Mouse (Mus musculus) midbrain, postnatal 0 days (tissue): ENCODE results near the gene Tfe3. TPM values are rescaled to one million over a fixed set of nuclear protein-coding genes. Genes with fewer than 3 reads are reported as not detected.
A peak's percentile ranks its signal among the peaks of the same experiment; 100 is the strongest.

Source experiments
- ATAC-seq: fragments of 200-750 bp; cut with Nextera tagmentation; 2 replicates; pipeline ENCODE4 v1.8.0; 2017; ENCODE audit warnings: moderate number of reproducible peaks, mild to moderate bottlenecking, moderate TSS enrichment, moderate library complexity; ENCODE audit not compliant: low FRiP score
- DNase-seq: peaks from one replicate; pipeline ENCODE4 v3.0.0-alpha.2; 2015; ENCODE audit warnings: low spot score
- H3K27ac ChIP-seq: fragments of 300-500 bp; sonication (generic); 2 replicates; pipeline ENCODE4 v1.5.1; 2014; ENCODE audit warnings: low read depth, mild to moderate bottlenecking, low read length, mixed read lengths
- H3K27me3 ChIP-seq: fragments of 300-500 bp; sonication (generic); 2 replicates; pipeline ENCODE4 v1.6.1; 2014; ENCODE audit warnings: low read length, control low read depth, mixed read lengths; ENCODE audit not compliant: insufficient read depth
- H3K36me3 ChIP-seq: fragments of 300-500 bp; sonication (generic); 2 replicates; pipeline ENCODE4 v1.6.1; 2014; ENCODE audit warnings: low read length, control low read depth, mixed read lengths; ENCODE audit not compliant: insufficient read depth
- H3K4me1 ChIP-seq: fragments of 300-500 bp; sonication (generic); 2 replicates; pipeline ENCODE4 v1.6.1; 2014; ENCODE audit warnings: mild to moderate bottlenecking, control low read depth, antibody characterized with exemption, low read length, mixed read lengths; ENCODE audit not compliant: insufficient read depth
- H3K4me2 ChIP-seq: fragments of 300-500 bp; sonication (generic); 2 replicates; pipeline ENCODE4 v1.6.1; 2014; ENCODE audit warnings: low read depth, mild to moderate bottlenecking, low read length, mixed read lengths; ENCODE audit not compliant: poor library complexity, severe bottlenecking
- H3K4me3 ChIP-seq: fragments of 300-500 bp; sonication (generic); 2 replicates; pipeline ENCODE4 v1.5.1; 2014; ENCODE audit warnings: low read depth, mild to moderate bottlenecking, low read length, moderate library complexity
- H3K9ac ChIP-seq: fragments of 300-500 bp; sonication (generic); replicated peaks from 2 replicates; pipeline ENCODE4 v1.6.1; 2014; ENCODE audit warnings: mild to moderate bottlenecking, low read length, moderate library complexity, mixed read lengths; ENCODE audit not compliant: poor library complexity, severe bottlenecking
- H3K9me3 ChIP-seq: fragments of 300-500 bp; sonication (generic); 2 replicates; pipeline ENCODE4 v1.6.1; 2016; ENCODE audit warnings: low read length, control low read depth
- CTCF ChIP-seq: IDR thresholded peaks from 2 replicates; pipeline ENCODE4 v1.5.1; 2016; ENCODE audit warnings: antibody characterized with exemption, mild to moderate bottlenecking
- WGBS: fragments of 180-500 bp; shearing (Covaris S2); extraction: QIAGEN DNeasy Blood & Tissue Kit; methylation state at CpG from one replicate; pipeline ENCODE4 v1.1.7; 2014; 5-methylcytosine and 5-hydroxymethylcytosine counted together
- polyA plus RNA-seq: library from polyadenylated mRNA; unstranded; fragments of >200 nt; fragmentation: Nextera tagmentation; extraction: Ambion mirVana; gene quantifications from 2 replicates; pipeline ENCODE4 v1.2.1, GENCODE M21; 2015
- total RNA-seq: library from RNA; depleted of rRNA; stranded (reverse); fragments of >200 nt; gene quantifications from 2 replicates; pipeline ENCODE4 v1.2.3, GENCODE M21; 2014

Gene Tfe3
- total and polyA plus RNA-seq, 2 experiments from 2014 or later, result 21.0 TPM

- Histone ChIP-seq H3K9me3 (no peaks in the 10 kb centered on the region), H3K4me2 (peak overlapping the region; percentile 48), H3K9ac (peak overlapping the region; percentile 52), H3K27ac (peak overlapping the region; percentile 62; the same call in 1 of the 2 replicates), H3K4me1 (no peaks in the 10 kb centered on the region), H3K27me3 (no peaks in the 10 kb centered on the region), H3K36me3 (0 out of 2 replicates have a peak, but pooled peaks cover 3% of the 10 kb centered on the region), H3K4me3 (peak overlapping the region; percentile 39)
- TF ChIP-seq CTCF, result no peak
- no peak for DNase-seq
- ATAC-seq, result no peak; the same call in none of the 2 replicates
- 39% methylated on average over 4 of the region's 4 CpGs for WGBS
These were observed 33.5 kb upstream of the Tfe3 start for GRCm38 (mm10) chrX:7728922-7729265.

GRCm38 (mm10) chrX:7733571-7734156 lies 28.7 kb upstream of the Tfe3 start:
- no peak overlapping the region for H3K4me3 ChIP-seq
- no peaks in the 10 kb centered on the region for H3K9me3 ChIP-seq
- ATAC-seq (0 out of 2 replicates have a peak, but pooled peaks have one; percentile 34), DNase-seq (no peak)
- 41% methylated on average over 24 of the region's 26 CpGs for WGBS
- no peak overlapping the region for H3K9ac ChIP-seq
- peak; percentile 58 for TF ChIP-seq CTCF
- no peak overlapping the region for H3K4me2 ChIP-seq
- no peak overlapping the region for H3K27ac ChIP-seq
- H3K4me1 ChIP-seq, result no peaks in the 10 kb centered on the region
- H3K36me3 ChIP-seq, result no peaks in the 10 kb centered on the region; the same call in 1 of the 2 replicates
- no peaks in the 10 kb centered on the region for H3K27me3 ChIP-seq

GRCm38 (mm10) chrX:7739336-7740081 lies 22.9 kb upstream of the Tfe3 start:
- Histone ChIP-seq H3K4me3 (no peak overlapping the region), H3K27me3 (no peaks in the 10 kb centered on the region), H3K36me3 (no peaks in the 10 kb centered on the region; the same call in 1 of the 2 replicates), H3K9me3 (no peaks in the 10 kb centered on the region), H3K4me1 (no peaks in the 10 kb centered on the region), H3K4me2 (no peak overlapping the region), H3K27ac (no peak overlapping the region), H3K9ac (no peak overlapping the region)
- ATAC-seq, result no peak
- no peak for TF ChIP-seq CTCF
- peak; percentile 39 for DNase-seq
- WGBS, result 72% methylated on average over 14 of the region's 14 CpGs

- H3K36me3 ChIP-seq, result no peaks in the 10 kb centered on the region
- H3K4me1 ChIP-seq, result no peaks in the 10 kb centered on the region
- H3K4me3 ChIP-seq, result no peak overlapping the region
- no peak overlapping the region for H3K4me2 ChIP-seq
- ATAC-seq (no peak), DNase-seq (no peak)
- no peak overlapping the region for H3K27ac ChIP-seq
- 73% methylated on average over 10 of the region's 10 CpGs for WGBS
- no peaks in the 10 kb centered on the region for H3K9me3 ChIP-seq
- H3K9ac ChIP-seq, result no peak overlapping the region
- no peak for TF ChIP-seq CTCF
- H3K27me3 ChIP-seq, result no peaks in the 10 kb centered on the region
These were observed 22.1 kb upstream of the Tfe3 start for GRCm38 (mm10) chrX:7740082-7740819.

GRCm38 (mm10) chrX:7741103-7741502 lies 21.3 kb upstream of the Tfe3 start:
- no peak for TF ChIP-seq CTCF
- Histone ChIP-seq H3K27ac (no peak overlapping the region), H3K4me3 (no peak overlapping the region), H3K36me3 (no peaks in the 10 kb centered on the region), H3K9ac (no peak overlapping the region), H3K27me3 (no peaks in the 10 kb centered on the region), H3K9me3 (no peaks in the 10 kb centered on the region), H3K4me1 (no peaks in the 10 kb centered on the region), H3K4me2 (no peak overlapping the region)
- WGBS, result 77% methylated on average over 5 of the region's 5 CpGs
- ATAC-seq (no peak), DNase-seq (no peak)

GRCm38 (mm10) chrX:7743470-7743869 lies 18.9 kb upstream of the Tfe3 start:
- 49% methylated on average over 5 of the region's 5 CpGs for WGBS
- H3K4me1 ChIP-seq, result no peaks in the 10 kb centered on the region
- DNase-seq (no peak), ATAC-seq (no peak)
- peak; percentile 45 for TF ChIP-seq CTCF
- H3K36me3 ChIP-seq, result no peaks in the 10 kb centered on the region
- no peak overlapping the region for H3K4me2 ChIP-seq
- H3K4me3 ChIP-seq, result no peak overlapping the region
- no peaks in the 10 kb centered on the region for H3K9me3 ChIP-seq
- H3K9ac ChIP-seq, result no peak overlapping the region
- no peaks in the 10 kb centered on the region for H3K27me3 ChIP-seq
- no peak overlapping the region for H3K27ac ChIP-seq
